Comparison of ENCODE assay signal across 24 mouse cellular contexts in genomic region chr11:89600921-89601515, GRCm38 (mm10).
DNase-seq lines count a peak whose midpoint lies in the region; ATAC-seq and TF ChIP-seq lines count a peak whose summit lies in the region.
"Had no signal": no experiment of that assay in that cellular context is flagged by ENCODE, and none has a peak within 500 bp of the region (broad histone marks: within the 10 kb centered on the region; RNA-seq: fewer than 3 reads in every experiment).

No protein-coding gene starts in this region.

- WGBS in lung, embryonic 14.5 days: 37% methylated on average over 8 of the region's 8 CpGs
- 52% methylated on average over 8 of the region's 8 CpGs for WGBS in lung, adult 2 months

- TF ChIP-seq CTCF in lung, embryonic 14.5 days (IDR thresholded peaks at IDR 0.05; ENCODE audit: low read depth): no peak
- TF ChIP-seq CTCF in lung, adult 2 months (IDR thresholded peaks at IDR 0.05; ENCODE audit: insufficient read depth, low read length): no peak

- H3K4me3 ChIP-seq in lung, embryonic 14.5 days (ENCODE audit: low read depth, low read length): no peak overlapping the region
- no peak overlapping the region for H3K4me3 ChIP-seq in lung, adult 2 months (replicated peaks; ENCODE audit: extremely low read depth, low read depth, low read length)
- H3K4me3 ChIP-seq: embryonic facial prominence, embryonic 12.5 days; heart, adult 2 months; heart, embryonic 15.5 days; hindbrain, embryonic 15.5 days; layer of hippocampus, adult 2 months; limb, embryonic 15.5 days; liver, embryonic 15.5 days; megakaryocyte, embryonic 14.5 days; midbrain, embryonic 15.5 days; neural tube, embryonic 15.5 days; stomach, embryonic 15.5 days had no signal

- no peaks in the 10 kb centered on the region for H3K36me3 ChIP-seq in lung, embryonic 14.5 days (ENCODE audit: insufficient read depth)
- H3K36me3 ChIP-seq: embryonic facial prominence, embryonic 12.5 days; heart, embryonic 15.5 days; hindbrain, embryonic 15.5 days; limb, embryonic 15.5 days; liver, embryonic 15.5 days; midbrain, embryonic 15.5 days; neural tube, embryonic 15.5 days; stomach, embryonic 15.5 days had no signal

- no peak overlapping the region for H3K4me2 ChIP-seq in lung, embryonic 14.5 days
- H3K4me2 ChIP-seq: embryonic facial prominence, embryonic 12.5 days; heart, embryonic 15.5 days; hindbrain, embryonic 15.5 days; limb, embryonic 15.5 days; liver, embryonic 15.5 days; midbrain, embryonic 15.5 days; neural tube, embryonic 15.5 days; stomach, embryonic 15.5 days had no signal

- no peaks in the 10 kb centered on the region for H3K9me3 ChIP-seq in lung, embryonic 14.5 days (ENCODE audit: low read depth, low read length)
- H3K9me3 ChIP-seq: embryonic facial prominence, embryonic 12.5 days; heart, embryonic 15.5 days; hindbrain, embryonic 15.5 days; limb, embryonic 15.5 days; liver, embryonic 15.5 days; midbrain, embryonic 15.5 days; neural tube, embryonic 15.5 days; stomach, embryonic 15.5 days had no signal

- no peak overlapping the region for H3K9ac ChIP-seq in lung, embryonic 14.5 days
- H3K9ac ChIP-seq: embryonic facial prominence, embryonic 12.5 days; heart, embryonic 15.5 days; hindbrain, embryonic 15.5 days; limb, embryonic 15.5 days; liver, embryonic 15.5 days; midbrain, embryonic 15.5 days; neural tube, embryonic 15.5 days; stomach, embryonic 15.5 days had no signal

- H3K27me3 ChIP-seq in lung, embryonic 14.5 days (ENCODE audit: insufficient read depth, low read length): no peaks in the 10 kb centered on the region
- H3K27me3 ChIP-seq: embryonic facial prominence, embryonic 12.5 days; heart, embryonic 15.5 days; hindbrain, embryonic 15.5 days; liver, embryonic 15.5 days; megakaryocyte, embryonic 14.5 days; midbrain, embryonic 15.5 days; neural tube, embryonic 15.5 days; stomach, embryonic 15.5 days had no signal

- DNase-seq in lung, embryonic 14.5 days: peak; percentile 71
- DNase-seq in lung, adult 2 months: no peak
- peak; percentile 35 to 59 for DNase-seq in adrenal gland, postnatal 36 days
- peak; percentile 54 for DNase-seq in lung, postnatal 10 days
- DNase-seq in layer of hippocampus, adult 8-10 months (ENCODE audit: low spot score in 2 of 2): no peak
- DNase-seq in thymus, postnatal 4 days: no peak
- DNase-seq: cerebellum, adult 9-11 months; heart, adult 2 months; heart, postnatal 4 days; right cerebral cortex, postnatal 25 days; thymus, adult 2 months had no signal

- no peak for TF ChIP-seq POLR2A in lung, adult 2 months (IDR thresholded peaks at IDR 0.05; ENCODE audit: borderline replicate concordance, extremely low read depth, low read depth, low read length)

- peaks cover 7% of the 10 kb centered on the region; the same call in 1 of the 2 replicates for H3K4me1 ChIP-seq in lung, embryonic 14.5 days (ENCODE audit: insufficient read depth)
- no peaks in the 10 kb centered on the region for H3K4me1 ChIP-seq in lung, adult 2 months (ENCODE audit: control insufficient read depth, insufficient read depth, low read length)
- H3K4me1 ChIP-seq: embryonic facial prominence, embryonic 12.5 days; heart, embryonic 15.5 days; hindbrain, embryonic 15.5 days; limb, embryonic 15.5 days; liver, embryonic 15.5 days; megakaryocyte, embryonic 14.5 days; midbrain, embryonic 15.5 days; neural tube, embryonic 15.5 days; stomach, embryonic 15.5 days had no signal

- ATAC-seq in lung, embryonic 14.5 days (ENCODE audit: insufficient read depth): peak; percentile 66
- ATAC-seq in inflammation-experienced regulatory T-cells, adult 6 months: no peak
- ATAC-seq: forebrain, embryonic 16.5 days; intestine, postnatal 0 days; midbrain, embryonic 15.5 days had no signal

- H3K27ac ChIP-seq in lung, embryonic 14.5 days (ENCODE audit: low read depth): no peak overlapping the region
- H3K27ac ChIP-seq: embryonic facial prominence, embryonic 12.5 days; heart, adult 2 months; heart, embryonic 15.5 days; hindbrain, embryonic 15.5 days; layer of hippocampus, adult 2 months; limb, embryonic 15.5 days; liver, embryonic 15.5 days; midbrain, embryonic 15.5 days; neural tube, embryonic 15.5 days; stomach, embryonic 15.5 days had no signal

Comparison
In these comparisons a context has a peak if more than half of its experiments do, and no peak if none do; other contexts are left out.
1. DNase-seq: peak in lung, embryonic 14.5 days (single experiment), adrenal gland, postnatal 36 days (2 of 2) and lung, postnatal 10 days (single experiment); none in lung, adult 2 months (single experiment), layer of hippocampus, adult 8-10 months (0 of 2) and thymus, postnatal 4 days (single experiment).